Mouse (Mus musculus) G1E (cell line): ENCODE measurements around the gene Phactr4. TPM values are rescaled to one million over a fixed set of nuclear protein-coding genes. Genes with fewer than 3 reads are reported as not detected.
"Not testable (repeated sequence)": the region's sequence is repeated elsewhere in the genome, so short reads cannot be mapped to it uniquely, and the experiment has no call there.

Source experiments
- ATAC-seq: 2 replicates; pipeline ENCODE4 v1.8.0; 2016; ENCODE audit warnings: mild to moderate bottlenecking; ENCODE audit not compliant: insufficient number of reproducible peaks, poor library complexity, low FRiP score, severe bottlenecking; ENCODE audit errors: extremely low read depth
- DNase-seq: peaks from one replicate; pipeline ENCODE4 v3.0.0; 2012; ENCODE audit warnings: low spot score
- H3K27me3 ChIP-seq: 2 replicates; pipeline ENCODE4 v1.6.1; 2012; ENCODE audit warnings: mild to moderate bottlenecking, low read length, inconsistent platforms; ENCODE audit not compliant: insufficient read depth
- H3K36me3 ChIP-seq: replicated peaks from 2 replicates; pipeline ENCODE3; 2012; ENCODE audit warnings: mild to moderate bottlenecking, inconsistent platforms
- H3K4me1 ChIP-seq: 2 replicates; pipeline ENCODE4 v1.6.1; 2012; ENCODE audit warnings: low read depth, low read length, inconsistent platforms, mixed read lengths; ENCODE audit not compliant: insufficient read depth
- H3K4me3 ChIP-seq: 2 replicates; pipeline ENCODE4 v1.5.1; 2012; ENCODE audit warnings: low read depth, mild to moderate bottlenecking, inconsistent platforms, low read length, moderate library complexity, mixed read lengths
- H3K9me3 ChIP-seq: replicated peaks from 2 replicates; pipeline ENCODE4 v1.6.1; 2012; ENCODE audit warnings: inconsistent platforms
- CTCF ChIP-seq: IDR thresholded peaks from 2 replicates; pipeline ENCODE4 v1.5.1; 2012; ENCODE audit warnings: low read depth, low read length, inconsistent platforms, mixed read lengths
- GATA1 ChIP-seq: IDR thresholded peaks from 2 replicates; pipeline ENCODE4 v1.6.1; 2012; ENCODE audit warnings: borderline replicate concordance, low read length, inconsistent platforms, mixed read lengths
- GATA2 ChIP-seq: IDR thresholded peaks from 2 replicates; pipeline ENCODE4 v1.6.1; 2012; ENCODE audit warnings: low read depth, low read length, inconsistent platforms, borderline replicate concordance
- POLR2AphosphoS5 ChIP-seq: IDR thresholded peaks from 2 replicates; pipeline ENCODE4 v1.6.1; 2012; ENCODE audit warnings: low read depth, low read length, inconsistent platforms; ENCODE audit not compliant: insufficient replicate concordance
- TAL1 ChIP-seq: conservative IDR thresholded peaks from 2 replicates; pipeline ENCODE4 v1.6.1; 2012; ENCODE audit warnings: low read depth, low read length, inconsistent platforms, mixed read lengths
- polyA plus RNA-seq: library from polyadenylated mRNA; stranded (reverse); fragments of >175 nt; gene quantifications from 2 replicates; pipeline ENCODE4 v1.2.3, GENCODE M21; 2012
- total RNA-seq, 2 experiments: library from RNA; stranded (forward) in 1 of 2; stranded (reverse) in 1 of 2; fragments of 200-1000 nt in 1 of 2; fragments of >200 nt in 1 of 2; fragmentation: Nextera tagmentation in 1 of 2; gene quantifications; 2 replicates each; pipeline ENCODE4 v1.2.3; 2014 to 2017

Phactr4 gene
- total and polyA plus RNA-seq, 3 experiments: 7.7 to 72.5 (median 15.2) TPM

GRCm38 (mm10) chr4:132420471-132420870 lies 1.8 kb downstream of the Phactr4 start:
- Histone ChIP-seq H3K9me3 (no peaks in the 10 kb centered on the region), H3K4me1 (peaks cover 40% of the 10 kb centered on the region), H3K4me3 (peak overlapping the region; percentile 39; the same call in 1 of the 2 replicates), H3K36me3 (peaks cover 22% of the 10 kb centered on the region), H3K27me3 (no peaks in the 10 kb centered on the region)
- TF ChIP-seq CTCF (no peak), POLR2AphosphoS5 (no peak), TAL1 (no peak), GATA1 (no peak), GATA2 (no peak)
- ATAC-seq (no peak), DNase-seq (no peak)

DNA sequence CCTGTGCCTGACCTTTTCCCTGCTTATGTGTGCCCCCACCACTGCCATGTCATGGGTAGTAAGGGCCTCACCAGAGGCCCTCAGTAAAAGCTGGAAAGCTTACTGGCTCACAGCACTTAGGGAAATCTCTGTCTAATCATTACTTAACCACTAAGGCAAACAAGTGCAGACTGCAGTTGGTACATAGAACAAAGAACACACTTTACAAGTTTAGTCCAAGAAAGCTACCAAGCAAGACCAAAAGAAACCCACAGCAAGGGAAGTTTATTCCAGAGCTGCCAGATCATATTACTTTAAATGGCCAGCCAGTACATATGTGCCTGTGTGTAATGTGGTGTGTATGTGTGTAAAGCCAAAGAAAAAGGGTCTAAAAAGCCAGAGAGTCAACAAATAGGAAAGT lies 6.3 kb downstream of the Phactr4 start:
- Histone ChIP-seq H3K27me3 (no peaks in the 10 kb centered on the region), H3K36me3 (peaks cover 46% of the 10 kb centered on the region), H3K4me3 (no peak overlapping the region), H3K9me3 (no peaks in the 10 kb centered on the region), H3K4me1 (peaks cover 48% of the 10 kb centered on the region)
- DNase-seq (no peak), ATAC-seq (no peak)
- TF ChIP-seq GATA2 (no peak), CTCF (no peak), POLR2AphosphoS5 (no peak), TAL1 (no peak), GATA1 (no peak)

DNA sequence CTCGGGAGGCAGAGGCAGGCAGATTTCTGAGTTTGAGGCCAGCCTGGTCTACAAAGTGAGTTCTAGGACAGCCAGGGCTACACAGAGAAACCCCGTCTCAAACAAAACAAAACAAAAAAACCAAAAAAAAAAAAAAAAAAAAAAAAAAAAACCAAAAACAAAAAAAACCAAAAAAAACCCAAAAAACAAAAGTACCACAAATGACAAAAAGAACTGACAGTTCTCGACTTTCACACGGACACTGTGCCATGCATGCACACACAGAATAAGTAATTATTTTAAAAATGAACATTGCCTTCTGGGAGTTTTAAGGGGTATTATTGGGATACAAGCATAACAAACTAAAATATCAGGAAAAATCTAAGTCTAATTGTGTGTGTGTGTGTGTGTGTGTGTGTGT lies 9.0 kb downstream of the Phactr4 start:
- not testable (repeated sequence) for H3K9me3 ChIP-seq, DNase-seq, H3K4me3 ChIP-seq, H3K27me3 ChIP-seq, ATAC-seq
- peaks cover 48% of the 10 kb centered on the region for H3K4me1 ChIP-seq
- H3K36me3 ChIP-seq: peaks cover 52% of the 10 kb centered on the region

GRCm38 (mm10) chr4:132411322-132412094 lies 10.8 kb downstream of the Phactr4 start:
- Histone ChIP-seq H3K36me3 (peaks cover 51% of the 10 kb centered on the region), H3K27me3 (no peaks in the 10 kb centered on the region), H3K4me1 (peaks cover 45% of the 10 kb centered on the region), H3K9me3 (no peaks in the 10 kb centered on the region), H3K4me3 (peak overlapping the region; percentile 13; the same call in 1 of the 2 replicates)
- 0 out of 2 replicates have a peak, but pooled peaks have one; percentile 16 for TF ChIP-seq CTCF
- no peak for TF ChIP-seq GATA1
- ATAC-seq (no peak), DNase-seq (no peak)

DNA sequence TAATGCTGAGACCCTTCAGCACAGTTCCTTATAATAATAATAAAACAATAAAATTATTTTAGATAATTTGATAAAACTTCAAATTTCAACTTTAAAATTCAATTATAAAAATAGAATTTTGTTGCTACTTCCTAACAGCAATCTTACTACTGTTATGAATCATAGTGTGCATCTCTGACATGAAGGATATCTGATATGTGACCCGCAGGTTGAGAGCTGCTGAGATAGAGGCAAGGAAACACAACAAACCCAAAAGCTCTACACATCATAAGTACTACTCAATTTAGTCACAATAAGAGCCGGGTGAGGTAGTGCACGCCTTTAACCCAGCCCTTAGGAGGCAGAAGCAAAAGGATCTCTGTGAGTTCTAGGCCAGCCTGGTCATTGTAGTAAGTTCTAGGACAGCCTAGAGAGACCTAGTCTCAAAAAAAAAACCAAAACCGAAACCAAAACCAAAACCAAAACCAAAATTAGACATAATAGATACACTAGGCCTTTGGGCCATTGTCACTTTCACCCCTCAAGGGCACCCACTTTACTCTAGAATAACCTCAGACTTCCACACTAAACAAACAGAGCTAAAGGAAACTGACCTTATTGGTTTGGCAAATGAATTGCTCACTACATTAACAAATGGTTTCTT lies 12.6 kb downstream of the Phactr4 start:
- DNase-seq (no peak), ATAC-seq (no peak)
- Histone ChIP-seq H3K9me3 (no peaks in the 10 kb centered on the region), H3K4me3 (no peak overlapping the region; the same call in 1 of the 2 replicates), H3K36me3 (peaks cover 55% of the 10 kb centered on the region), H3K4me1 (peaks cover 53% of the 10 kb centered on the region), H3K27me3 (no peaks in the 10 kb centered on the region)
- no peak for TF ChIP-seq POLR2AphosphoS5
- TF ChIP-seq TAL1: no peak
- no peak for TF ChIP-seq CTCF
- TF ChIP-seq GATA1: no peak
- no peak for TF ChIP-seq GATA2

- DNase-seq (no peak), ATAC-seq (no peak)
- H3K36me3 ChIP-seq: peaks cover 56% of the 10 kb centered on the region
- H3K9me3 ChIP-seq: no peaks in the 10 kb centered on the region
- H3K4me3 ChIP-seq: no peak overlapping the region
- no peaks in the 10 kb centered on the region for H3K27me3 ChIP-seq
- H3K4me1 ChIP-seq: peaks cover 44% of the 10 kb centered on the region
- no peak for TF ChIP-seq POLR2AphosphoS5
- no peak for TF ChIP-seq GATA1
Measured at GRCm38 (mm10) chr4:132406393-132407189, 15.7 kb downstream of the Phactr4 start.
